Mouse (Mus musculus) gastrocnemius, adult 8-10 months (tissue): ENCODE measurements around the gene Rnaseh1. TPM values are rescaled to one million over a fixed set of nuclear protein-coding genes. Genes with fewer than 3 reads are reported as not detected.

ENCODE experiments used
- DNase-seq, 2 experiments: peaks; one replicate each; pipeline ENCODE4 v3.0.0; 2022; ENCODE audit warnings: low spot score in 2 of 2
- total RNA-seq, 4 experiments: library from RNA; stranded (reverse); gene quantifications; 2 replicates each; pipeline ENCODE4 v1.2.4; 2022

Gene Rnaseh1
- 1 to 10 TPM; 5.1 to 8.7 (median 7.2) TPM for total RNA-seq

- DNase-seq, result peak; percentile 70 to 75
Measured at GRCm38 (mm10) chr12:28649141-28650110, at the start of gene Rnaseh1. Gene Rnaseh1, plus strand, starts transcription at chr12:28649602.

- no peak for DNase-seq
Measured at GRCm38 (mm10) chr12:28602259-28602658, 47.1 kb upstream of the Rnaseh1 start.

GRCm38 (mm10) chr12:28603494-28603893 is 45.9 kb upstream of the Rnaseh1 start:
- DNase-seq, result no peak

GRCm38 (mm10) chr12:28607546-28608305 is 41.7 kb upstream of the Rnaseh1 start:
- no peak for DNase-seq

GRCm38 (mm10) chr12:28612391-28612790 is 37.0 kb upstream of the Rnaseh1 start:
- no peak for DNase-seq

GRCm38 (mm10) chr12:28614401-28614800 is 35.0 kb upstream of the Rnaseh1 start:
- DNase-seq, result no peak

GRCm38 (mm10) chr12:28617297-28617696 is 32.1 kb upstream of the Rnaseh1 start:
- DNase-seq, result no peak

- DNase-seq, result no peak
Measured at GRCm38 (mm10) chr12:28621451-28622166, 27.8 kb upstream of the Rnaseh1 start.

- DNase-seq, result no peak
Measured at GRCm38 (mm10) chr12:28622167-28622532, 27.3 kb upstream of the Rnaseh1 start.

GRCm38 (mm10) chr12:28622641-28623040 is 26.8 kb upstream of the Rnaseh1 start:
- DNase-seq, result no peak

GRCm38 (mm10) chr12:28623195-28623594 is 26.2 kb upstream of the Rnaseh1 start, which contains the start of gene Colec11:
Gene Colec11, minus strand, starts transcription at chr12:28623377.
- DNase-seq, result no peak

GRCm38 (mm10) chr12:28624251-28624650 is 25.2 kb upstream of the Rnaseh1 start:
- no peak for DNase-seq

- no peak for DNase-seq
Measured at GRCm38 (mm10) chr12:28625407-28625806, 24.0 kb upstream of the Rnaseh1 start.

- no peak for DNase-seq
Measured at GRCm38 (mm10) chr12:28627092-28627491, 22.3 kb upstream of the Rnaseh1 start.

GRCm38 (mm10) chr12:28628436-28628835 is 21.0 kb upstream of the Rnaseh1 start:
- DNase-seq, result no peak

- no peak for DNase-seq
Measured at GRCm38 (mm10) chr12:28635058-28635534, 14.3 kb upstream of the Rnaseh1 start.

GRCm38 (mm10) chr12:28635535-28636476 is 13.6 kb upstream of the Rnaseh1 start, which contains the start of gene Rps7:
Gene Rps7, minus strand, starts transcription at chr12:28635953.
- peak; percentile 86 to 88 for DNase-seq

- no peak for DNase-seq
Measured at GRCm38 (mm10) chr12:28636543-28636942, 12.9 kb upstream of the Rnaseh1 start.

- DNase-seq, result no peak
Measured at GRCm38 (mm10) chr12:28638778-28639177, 10.6 kb upstream of the Rnaseh1 start.

GRCm38 (mm10) chr12:28662628-28663027 is 13.2 kb downstream of the Rnaseh1 start:
- peak in 1 of 2 experiments; percentile 13 for DNase-seq
